Mouse (Mus musculus) cerebral cortex, adult 2 months (tissue): ENCODE results near the gene Vamp8.

Experiments used
- WGBS: fragments of 180-500 bp; shearing (Covaris S2); methylation state at CpG from one replicate; pipeline ENCODE4 v1.1.7; 2018; 5-methylcytosine and 5-hydroxymethylcytosine counted together

Vamp8 gene

DNA sequence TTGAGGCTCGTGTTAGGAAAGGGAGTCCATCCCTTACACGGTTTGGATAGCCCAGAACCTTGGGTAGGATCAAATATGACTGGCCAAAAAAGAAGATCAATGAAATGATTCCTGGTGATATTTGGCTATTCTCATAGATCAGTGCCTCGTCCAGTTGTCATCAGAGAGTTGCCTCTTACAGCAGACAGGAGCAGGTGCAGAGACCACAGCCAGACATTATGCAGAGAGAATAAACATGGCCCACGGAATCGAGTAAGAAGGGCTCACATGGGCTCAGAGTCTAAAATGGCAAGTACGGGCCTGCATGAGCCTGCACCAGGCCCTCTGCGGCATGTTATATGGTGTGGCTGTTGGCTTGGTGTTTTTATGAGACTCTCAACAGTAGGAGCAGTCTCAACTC is 14.9 kb upstream of the Vamp8 start:
- 83% methylated on average over 7 of the region's 7 CpGs for WGBS

DNA sequence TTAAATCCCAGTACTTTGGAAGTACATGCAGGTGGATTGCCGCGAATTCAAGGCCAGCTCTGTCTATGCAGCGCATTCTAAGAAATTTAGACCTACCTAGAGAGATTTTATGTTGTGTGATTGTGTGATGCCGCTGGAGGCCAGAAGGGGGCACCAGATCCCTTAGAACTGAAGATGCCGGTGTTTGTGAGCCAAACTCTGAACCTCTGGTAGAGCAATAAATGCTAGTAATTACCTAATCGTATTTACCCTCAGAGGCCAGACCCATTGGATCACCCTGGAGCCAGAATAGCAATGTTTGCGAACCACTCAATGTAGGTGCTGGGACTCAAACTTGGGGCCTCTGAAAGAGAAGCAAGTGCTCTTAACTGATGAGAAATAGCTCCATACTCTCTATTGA is 11.4 kb upstream of the Vamp8 start:
- 29% methylated on average over 7 of the region's 7 CpGs for WGBS

DNA sequence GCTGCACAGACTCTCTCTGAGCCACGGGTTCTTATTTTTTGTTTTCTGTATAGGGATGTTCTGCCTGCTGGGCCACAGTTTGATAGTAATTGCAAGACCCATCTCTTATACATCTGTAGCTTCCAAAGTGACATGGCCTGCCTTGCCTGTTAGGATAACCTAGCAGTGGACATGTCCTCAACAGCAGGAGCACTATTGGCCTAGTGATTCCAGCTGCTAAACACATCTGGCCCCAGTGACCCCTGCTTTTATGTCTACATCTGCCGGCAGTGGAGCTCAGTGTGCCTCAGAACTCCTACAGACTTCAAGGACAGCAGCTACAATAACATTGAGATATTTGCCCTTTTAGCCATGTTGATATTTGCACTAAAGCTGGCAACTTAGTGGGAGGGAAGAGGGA is 9.5 kb upstream of the Vamp8 start:
- WGBS, result 64% methylated on average over 2 of the region's 2 CpGs

DNA sequence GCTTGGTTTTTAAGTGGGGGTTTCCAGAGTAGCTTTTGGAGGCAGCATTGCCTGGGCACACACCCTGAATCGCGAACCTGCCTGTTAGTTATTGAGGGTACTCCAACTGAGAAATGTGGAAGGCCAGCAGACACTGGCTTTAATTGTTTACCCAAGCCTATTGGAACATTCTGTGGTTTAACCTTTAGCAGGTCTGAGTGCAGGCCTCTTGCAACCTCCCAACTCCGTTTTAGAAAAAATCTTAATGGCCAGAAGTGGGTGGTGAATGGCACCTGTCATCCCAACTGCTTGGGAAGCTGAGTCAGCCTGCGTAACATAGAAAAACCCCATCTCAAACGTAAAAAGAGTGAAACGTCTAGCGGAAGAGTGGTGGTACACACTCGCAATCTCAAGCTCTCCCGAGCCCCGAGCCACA is 6.3 kb upstream of the Vamp8 start:
- WGBS, result 81% methylated on average over 10 of the region's 10 CpGs

DNA sequence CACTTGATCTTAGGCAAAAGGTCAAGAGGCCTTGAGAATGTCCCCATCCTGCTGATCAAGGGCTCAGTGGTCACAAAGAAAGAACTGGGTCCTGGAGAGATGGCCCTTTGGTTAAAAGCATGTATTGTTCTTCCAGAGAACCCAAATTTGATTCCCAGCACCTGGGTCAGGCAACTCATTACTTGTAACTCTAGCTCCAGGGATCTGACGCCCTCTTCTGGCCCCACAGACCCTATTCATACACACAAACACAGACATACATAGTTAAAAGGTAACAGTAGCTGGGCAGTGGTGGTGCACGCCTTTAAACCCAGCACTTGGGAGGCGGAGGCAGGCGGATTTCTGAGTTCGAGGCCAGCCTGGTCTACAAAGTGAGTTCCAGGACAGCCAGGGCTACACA is 1.8 kb upstream of the Vamp8 start:
- WGBS, result 96% methylated on average over 5 of the region's 5 CpGs

DNA sequence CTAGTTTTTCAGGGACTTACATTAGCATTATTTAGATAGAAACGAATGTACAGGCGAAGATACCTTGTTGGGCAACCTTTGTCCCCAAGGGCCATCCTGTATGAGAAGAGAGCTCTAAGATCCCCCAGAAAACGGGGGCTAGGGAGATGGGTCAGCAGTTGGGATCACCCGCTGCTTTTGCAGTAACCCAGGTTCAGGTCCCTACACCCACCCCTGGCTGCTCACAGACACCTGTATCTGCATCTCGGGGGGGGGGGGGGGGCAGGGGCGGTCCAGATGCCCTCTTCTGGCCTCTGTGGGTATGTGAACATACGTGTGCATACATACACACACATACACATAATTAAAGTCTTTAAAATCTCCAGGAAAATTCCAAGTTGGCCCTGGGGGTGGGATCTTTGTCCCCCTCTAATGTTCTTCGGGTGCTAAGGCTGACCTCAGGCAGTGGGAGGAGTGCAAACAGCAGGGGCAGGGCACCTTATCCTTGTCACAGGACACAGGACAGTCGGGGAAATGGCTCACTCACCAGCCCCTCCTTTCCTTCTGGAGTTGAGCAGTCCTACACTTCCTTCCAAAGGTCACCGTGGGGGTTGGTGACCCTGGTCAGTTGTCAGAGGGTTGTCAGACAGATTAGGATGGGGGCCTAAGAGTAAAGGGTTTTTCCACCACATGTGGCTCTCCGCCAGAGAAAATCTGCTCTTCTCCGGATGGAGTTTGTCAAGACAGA is 455 bp upstream of the Vamp8 start:
- 36% methylated on average over 12 of the region's 12 CpGs for WGBS

DNA sequence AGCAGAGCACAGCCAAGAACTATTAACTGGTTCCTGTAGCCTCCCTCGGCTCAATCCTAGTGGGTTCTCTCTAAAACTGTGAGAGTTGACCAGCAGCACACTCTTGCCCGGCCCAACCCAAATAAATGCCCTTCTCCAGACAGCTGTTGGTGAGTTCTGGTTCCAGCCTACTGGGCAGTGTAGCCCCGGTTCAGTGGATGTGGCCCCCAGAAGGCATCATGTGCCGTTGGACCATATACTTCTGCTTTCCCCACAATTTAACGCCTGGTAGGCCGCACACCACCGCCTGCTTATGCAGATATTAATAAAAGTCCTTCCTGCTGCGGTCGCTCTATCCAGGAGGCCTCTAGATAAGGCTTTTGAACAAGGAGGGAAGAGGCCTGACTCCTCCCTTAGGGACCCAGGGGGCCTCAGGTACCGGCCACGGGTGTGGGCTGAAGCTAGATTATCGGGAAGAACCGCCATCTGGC is 997 bp downstream of the Vamp8 start:
- 45% methylated on average over 13 of the region's 13 CpGs for WGBS

DNA sequence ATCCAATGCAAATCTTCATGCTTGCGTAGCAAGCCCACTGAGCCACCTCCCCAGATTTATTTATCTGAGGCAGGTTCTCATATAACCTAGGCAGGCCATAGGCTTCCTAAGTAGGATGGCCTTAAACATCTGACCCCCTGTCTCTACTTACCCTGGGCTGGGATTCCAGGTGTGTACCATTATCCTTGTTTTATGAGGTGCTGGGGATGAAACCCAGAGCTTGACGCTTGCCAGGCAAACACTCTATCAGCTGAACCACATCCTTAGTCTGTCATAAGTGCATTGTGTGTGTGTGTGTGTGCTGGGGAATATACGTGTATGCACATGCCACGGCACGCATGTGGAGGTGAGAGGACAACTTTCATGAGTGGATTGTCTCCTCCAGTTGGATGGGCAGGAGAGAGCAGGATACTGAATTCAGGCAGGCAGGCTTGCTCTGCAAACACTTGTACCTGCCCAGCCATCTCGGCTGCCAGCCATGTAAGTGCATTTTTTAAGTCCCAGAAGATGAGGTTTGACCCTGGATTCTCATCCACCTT is 1.6 kb downstream of the Vamp8 start:
- 94% methylated on average over 6 of the region's 6 CpGs for WGBS

DNA sequence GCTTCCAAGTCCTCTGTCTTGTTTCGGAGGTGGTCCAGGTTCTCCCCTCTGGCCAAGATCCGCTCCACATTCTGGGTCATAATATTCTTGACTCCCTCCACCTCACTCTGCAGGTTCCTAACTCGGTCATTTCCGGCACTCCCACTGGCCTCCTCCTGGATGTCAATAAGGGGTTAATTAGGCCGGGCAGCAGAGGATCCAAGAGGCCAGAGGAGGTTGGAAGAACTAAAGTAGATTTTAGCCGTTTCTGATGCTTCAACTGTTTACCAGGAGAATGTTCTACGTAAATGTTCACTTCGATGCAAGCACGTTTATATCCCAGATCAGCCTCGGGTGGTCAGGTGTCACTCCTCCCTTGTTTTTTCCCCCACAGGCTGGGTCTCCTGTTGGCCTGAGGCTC is 2.2 kb downstream of the Vamp8 start:
- WGBS, result 73% methylated on average over 10 of the region's 10 CpGs

DNA sequence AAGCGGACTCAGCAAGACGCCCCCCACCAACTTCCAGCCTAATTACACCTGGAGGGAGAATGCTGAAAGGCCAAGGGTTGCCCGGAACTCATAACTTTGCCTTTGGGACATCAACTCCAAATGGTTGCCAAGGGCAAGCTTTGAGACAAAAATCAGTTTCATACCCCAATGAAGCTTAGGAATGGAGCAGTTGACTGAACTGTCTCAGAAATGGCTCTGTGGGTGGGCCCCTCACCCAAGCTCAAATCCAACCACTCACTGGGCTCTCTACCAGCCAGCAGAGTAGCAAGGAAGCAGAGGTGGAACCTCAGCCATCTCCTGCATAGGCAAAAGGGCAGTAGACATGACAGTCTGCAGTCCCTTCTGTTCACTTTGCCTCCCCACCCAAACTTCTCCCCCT is 2.7 kb downstream of the Vamp8 start:
- 87% methylated on average over 3 of the region's 3 CpGs for WGBS

DNA sequence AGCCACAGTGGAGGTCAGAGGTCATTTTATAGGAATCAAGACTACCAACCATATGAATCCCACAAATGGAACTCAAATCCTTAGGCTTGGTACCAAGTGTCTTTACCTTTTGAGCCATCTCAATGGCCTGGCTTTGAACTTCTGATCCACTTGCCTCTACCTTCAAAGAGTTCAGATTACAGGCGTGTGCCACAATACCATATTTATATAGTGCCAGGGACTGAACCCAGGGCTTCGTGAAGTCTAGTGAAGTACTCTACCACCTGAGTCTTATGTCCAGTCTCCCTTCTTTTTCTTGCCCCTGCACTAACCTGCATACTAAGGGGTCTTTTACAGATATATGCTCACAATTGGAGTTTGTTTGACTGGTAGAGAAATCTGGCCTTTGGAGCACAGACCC is 3.9 kb downstream of the Vamp8 start:
- WGBS, result 96% methylated on average over 2 of the region's 2 CpGs

DNA sequence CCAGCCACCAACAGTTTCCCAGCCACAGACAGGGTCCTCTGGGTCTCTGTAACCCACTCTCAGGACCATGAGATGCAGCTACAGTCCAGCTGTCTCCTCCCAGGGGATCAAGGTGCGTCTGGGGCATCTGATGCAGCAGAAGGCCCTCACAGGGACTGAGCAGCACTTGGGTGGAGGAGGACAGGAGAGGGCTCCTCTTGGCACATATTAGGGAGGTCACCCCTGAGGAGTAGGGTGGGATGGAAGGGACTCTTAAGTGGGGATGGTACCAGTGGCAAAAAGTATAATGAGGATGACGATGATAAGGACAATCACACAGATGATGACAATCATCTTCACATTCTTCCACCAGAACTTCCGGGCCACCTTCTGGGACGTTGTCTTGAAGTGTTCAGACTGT is 5.2 kb downstream of the Vamp8 start:
- 93% methylated on average over 4 of the region's 4 CpGs for WGBS

DNA sequence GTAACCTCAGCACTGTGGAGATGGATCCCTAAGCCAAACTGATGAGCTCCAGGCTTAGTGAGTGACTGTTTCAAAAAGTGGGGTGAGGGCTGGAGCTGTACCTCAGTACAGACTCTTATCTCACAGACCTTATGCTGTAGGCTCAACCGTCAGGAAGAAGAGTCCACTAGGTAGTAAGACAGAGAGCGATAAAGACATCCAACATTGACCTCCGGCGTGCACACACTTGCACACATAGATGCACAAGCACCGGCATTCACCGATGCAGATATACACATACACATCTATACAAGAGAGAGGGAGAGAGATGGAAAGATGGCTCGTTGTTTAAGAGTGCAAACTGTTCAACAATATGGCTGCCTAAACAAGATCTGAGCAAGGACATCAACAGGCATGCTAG is 6.6 kb downstream of the Vamp8 start:
- WGBS, result 94% methylated on average over 7 of the region's 7 CpGs

DNA sequence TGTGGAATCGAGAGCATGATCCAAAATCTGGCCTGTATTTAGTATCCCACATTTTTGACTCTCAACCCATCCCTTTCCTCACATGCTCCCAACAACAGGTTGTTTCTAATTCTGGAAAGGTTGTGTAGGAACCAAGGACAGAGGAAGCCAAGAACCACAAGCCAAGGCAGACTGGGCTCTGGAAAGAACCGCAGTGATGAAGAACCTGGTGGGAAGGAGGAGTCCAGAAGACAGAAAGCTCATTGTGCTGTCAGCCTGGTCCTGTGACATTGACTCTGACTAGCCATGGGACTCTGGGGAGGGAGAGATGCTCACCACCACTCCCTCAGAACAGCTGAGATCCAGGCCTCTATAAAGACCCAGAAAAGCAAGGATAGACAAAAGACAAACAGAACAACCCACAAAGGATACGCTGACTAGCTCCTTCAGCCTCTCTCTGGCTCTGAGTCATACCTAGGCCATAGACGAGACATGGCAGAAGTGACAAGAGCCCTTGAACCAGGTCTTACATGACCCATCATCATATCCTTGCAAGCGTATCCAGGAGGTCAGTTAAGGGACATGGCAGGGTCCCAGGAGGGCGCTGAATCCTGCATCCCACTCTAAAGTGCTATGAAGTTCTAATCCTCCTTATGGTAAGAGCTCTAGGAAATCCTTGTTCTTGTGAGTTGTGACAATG is 7.2 kb downstream of the Vamp8 start:
- WGBS, result 82% methylated on average over 6 of the region's 6 CpGs

DNA sequence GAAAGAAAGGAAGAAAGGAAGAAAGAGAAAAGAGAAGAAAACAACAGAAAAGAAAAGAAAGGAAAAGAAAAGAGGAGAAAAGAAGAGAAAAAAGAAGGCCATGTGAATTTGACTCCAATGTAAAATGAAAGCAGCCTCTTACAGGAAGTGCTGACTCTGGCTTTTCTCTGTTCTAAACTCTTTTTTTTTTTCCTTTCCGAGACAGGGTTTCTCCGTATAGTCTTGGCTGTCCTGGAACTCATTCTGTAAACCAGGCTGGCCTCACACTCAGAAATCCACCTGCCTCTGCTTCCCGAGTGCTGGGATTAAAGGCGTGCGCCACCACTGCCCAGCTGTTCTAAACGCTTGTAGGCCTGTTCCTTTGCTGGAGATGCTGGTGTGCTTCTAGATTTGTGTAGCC is 8.0 kb downstream of the Vamp8 start:
- WGBS, result 82% methylated on average over 6 of the region's 6 CpGs

DNA sequence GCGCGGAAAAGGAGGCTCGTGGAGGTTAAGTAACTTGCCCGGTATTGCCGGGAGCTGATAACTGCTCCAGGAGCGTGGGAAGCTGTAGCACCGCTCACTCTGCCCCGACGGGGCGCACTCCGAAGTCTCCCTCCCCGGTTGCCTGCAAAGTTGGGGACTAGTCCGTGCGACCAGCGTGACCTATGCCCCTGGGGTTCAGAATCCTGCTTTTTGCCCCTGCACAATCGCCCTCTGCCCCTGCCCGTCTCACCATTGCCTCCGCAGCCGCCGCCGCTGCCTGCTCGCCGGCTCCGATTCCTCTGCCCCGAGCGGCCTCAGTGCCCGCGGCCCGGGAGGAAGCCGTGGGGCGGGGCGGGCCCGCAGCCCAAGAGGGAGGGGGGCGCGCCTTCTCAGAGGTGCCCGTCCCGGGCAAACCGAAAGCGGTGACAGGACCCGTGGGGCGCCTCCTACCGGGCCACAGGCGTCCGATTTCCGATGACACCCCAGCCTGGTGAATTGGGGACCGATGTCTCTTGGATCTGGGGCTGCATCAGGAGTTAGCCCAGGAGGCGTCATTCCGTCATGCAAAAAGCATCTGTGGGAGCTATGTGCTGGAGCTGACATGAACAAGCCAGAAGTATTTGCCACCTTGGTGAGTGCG is 10.3 kb downstream of the Vamp8 start, which contains the start of gene Vamp5:
Gene Vamp5 (minus strand): TSS at position 338 of the 640 bp plus-strand sequence.
- WGBS, result 7% methylated on average over 49 of the region's 49 CpGs

DNA sequence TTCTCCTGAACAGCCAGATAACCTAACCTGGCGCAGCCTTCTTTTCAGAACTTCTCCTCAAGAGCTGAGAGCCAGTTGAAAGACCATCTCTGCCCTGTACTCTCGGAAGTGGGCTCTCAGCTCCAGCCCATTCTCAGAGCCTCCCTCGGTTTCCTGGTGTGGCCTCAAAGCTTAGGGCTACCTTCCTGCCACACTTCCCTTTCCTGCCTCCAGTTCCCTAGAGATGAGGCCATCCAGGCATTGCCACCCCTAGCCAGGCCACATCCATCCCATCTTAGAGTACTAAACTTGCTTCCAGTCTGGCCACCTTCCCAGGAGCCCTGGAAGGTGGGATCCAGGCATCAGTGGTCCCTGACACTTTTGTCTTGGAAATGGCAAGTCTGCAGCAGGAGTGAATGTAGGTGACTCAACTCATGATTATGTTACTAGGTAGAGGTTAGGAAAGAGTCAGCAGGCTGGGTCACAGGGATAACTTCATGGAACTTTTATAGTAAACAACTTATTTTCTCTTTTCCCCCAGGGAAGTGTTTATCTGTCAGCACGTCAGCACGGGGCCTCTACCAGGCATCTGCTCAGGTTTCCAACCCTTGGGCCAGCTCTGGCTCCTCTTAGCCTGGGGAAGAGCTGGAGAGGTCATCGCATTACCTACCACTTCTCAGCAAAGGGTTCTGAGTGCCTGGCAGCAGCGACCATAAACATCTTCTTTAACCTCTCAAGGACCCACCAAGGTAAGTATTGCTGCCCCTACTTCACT is 10.9 kb downstream of the Vamp8 start:
- WGBS, result 65% methylated on average over 7 of the region's 7 CpGs

DNA sequence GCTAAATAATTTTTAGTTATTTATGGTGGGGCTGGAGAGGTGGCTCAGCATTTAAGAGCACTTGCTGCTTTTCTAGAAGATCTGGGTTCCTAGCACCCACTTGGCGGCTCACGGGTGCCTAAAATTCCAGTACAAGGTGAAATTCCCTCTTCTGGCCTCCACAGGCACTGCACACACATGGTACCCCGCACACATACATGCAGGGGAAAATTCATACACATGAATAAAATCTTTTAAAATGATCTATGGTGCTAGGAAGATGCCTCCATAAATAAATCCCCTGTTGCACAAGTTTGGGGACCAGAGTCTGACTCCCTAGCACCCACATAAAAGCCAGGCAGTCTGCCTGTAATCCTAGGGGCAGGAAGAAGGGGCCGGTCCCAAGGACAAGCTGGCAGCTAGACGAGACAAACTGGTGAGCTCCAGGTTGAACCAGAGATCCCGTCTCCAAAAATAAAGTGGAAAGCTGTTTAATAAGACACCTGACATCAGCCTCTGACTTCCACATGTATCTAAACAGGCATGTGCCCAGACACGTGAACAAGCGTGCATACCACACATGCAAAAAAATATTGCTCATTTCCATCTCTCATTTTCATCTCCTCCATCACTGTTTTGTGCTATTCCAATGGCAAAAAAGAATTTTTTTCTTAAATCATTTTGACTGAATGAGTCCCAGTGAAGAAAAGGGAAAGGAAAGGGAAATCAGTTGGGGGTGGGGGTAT is 11.8 kb downstream of the Vamp8 start:
- 91% methylated on average over 8 of the region's 8 CpGs for WGBS

DNA sequence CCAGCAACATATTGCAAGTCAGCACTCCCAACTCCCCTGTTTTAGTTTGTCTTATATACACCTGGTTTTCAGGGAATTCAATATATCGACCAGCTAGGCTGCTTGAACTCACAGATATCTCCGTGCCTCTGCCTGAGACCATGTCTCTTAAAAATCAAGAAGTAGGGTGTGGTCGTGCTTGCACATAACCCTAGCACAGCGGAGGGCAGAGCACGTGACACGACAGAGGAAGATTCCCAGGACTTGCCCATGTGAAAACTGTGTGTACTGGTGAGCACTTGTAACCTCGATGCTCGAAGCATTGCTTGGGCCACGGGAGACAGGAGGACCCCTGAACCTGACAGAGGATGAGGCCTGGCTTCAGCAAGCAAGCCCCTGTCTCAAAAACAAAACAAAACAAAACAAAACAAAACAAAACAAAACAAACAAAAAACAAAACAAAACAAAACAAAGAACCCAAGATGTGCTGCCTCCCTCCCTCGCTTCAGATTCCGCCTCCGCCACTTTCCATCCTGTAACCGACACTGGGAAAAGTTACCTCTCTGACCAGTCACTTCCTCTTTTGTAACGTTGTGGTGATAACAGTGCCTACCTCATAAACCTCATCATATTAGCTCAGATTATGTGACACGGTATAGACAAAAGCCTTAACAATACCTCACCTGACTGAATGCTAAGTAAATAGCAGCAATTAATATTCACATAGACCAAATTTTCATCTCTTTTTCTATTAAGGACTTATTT is 15.5 kb downstream of the Vamp8 start:
- WGBS, result 85% methylated on average over 15 of the region's 15 CpGs

DNA sequence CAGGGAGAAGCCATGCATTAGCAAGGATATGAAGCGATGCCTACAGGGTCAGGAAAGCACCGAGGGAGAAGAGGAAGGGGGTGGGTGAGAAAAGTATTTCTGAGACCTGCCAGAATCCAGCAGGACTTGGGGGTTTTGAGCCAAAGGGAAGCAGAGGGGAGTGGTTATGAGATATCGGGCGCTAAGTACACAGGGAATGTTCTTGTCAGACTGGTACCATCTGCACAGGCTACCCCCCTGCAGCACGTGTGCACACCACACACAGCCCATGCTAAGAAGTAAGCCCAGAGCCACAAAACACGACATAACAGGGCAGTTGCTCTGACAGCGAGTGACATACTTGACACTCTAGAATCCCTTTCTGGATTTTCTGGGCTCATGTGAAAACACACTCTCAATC is 16.3 kb downstream of the Vamp8 start:
- WGBS, result 67% methylated on average over 7 of the region's 7 CpGs

DNA sequence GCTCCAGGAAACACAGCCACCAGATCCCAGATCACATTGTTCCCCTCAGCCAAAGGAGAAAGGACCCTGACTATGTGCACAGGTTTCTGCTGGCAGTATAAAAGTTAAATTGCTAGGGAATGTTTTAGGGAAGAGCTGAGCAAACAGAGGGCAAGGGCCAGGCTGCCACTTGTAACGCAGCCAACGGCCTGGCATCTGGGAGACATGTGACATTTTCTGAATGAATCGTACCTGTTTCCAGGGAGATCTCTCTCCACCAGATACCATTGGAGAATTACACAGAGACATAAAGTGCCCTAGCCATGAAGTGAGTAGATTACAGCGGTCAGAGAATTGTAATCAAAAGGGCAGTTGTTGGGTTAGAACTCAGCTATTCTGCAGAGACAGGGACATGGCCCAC is 17.3 kb downstream of the Vamp8 start:
- 87% methylated on average over 4 of the region's 4 CpGs for WGBS
